Mouse (Mus musculus) gastrocnemius, postnatal 10 days (tissue): ENCODE measurements at regions not wholly inside any gene's neighbourhood (a gene's known extent, or its start where the extent isn't known, plus 50 kb on each side); places are given as distances from the start of the nearest gene placed in this dataset.

Source experiments
- DNase-seq: peaks from one replicate; pipeline ENCODE4 v3.0.0; 2021; ENCODE audit warnings: mixed read lengths

GRCm38 (mm10) chr11:44156490-44157345 lies 243.1 kb upstream of the Il12b start:
- no peak for DNase-seq

- no peak for DNase-seq
Measured at GRCm38 (mm10) chr11:44158236-44158635, 241.6 kb upstream of the Il12b start.

- DNase-seq = no peak
Measured at GRCm38 (mm10) chr11:44161734-44162418, 238.0 kb upstream of the Il12b start.

- DNase-seq = no peak
Measured at GRCm38 (mm10) chr11:44163049-44163448, 236.8 kb upstream of the Il12b start.

- no peak for DNase-seq
Measured at GRCm38 (mm10) chr11:44163748-44164147, 236.1 kb upstream of the Il12b start.

- no peak for DNase-seq
Measured at GRCm38 (mm10) chr11:44164186-44164585, 235.7 kb upstream of the Il12b start.

- no peak for DNase-seq
Measured at GRCm38 (mm10) chr11:44167724-44168500, 232.0 kb upstream of the Il12b start.

GRCm38 (mm10) chr11:44172478-44172877 lies 227.4 kb upstream of the Il12b start:
- no peak for DNase-seq

- DNase-seq = no peak
Measured at GRCm38 (mm10) chr11:44173196-44173595, 226.7 kb upstream of the Il12b start.

GRCm38 (mm10) chr11:44174548-44174947 lies 225.3 kb upstream of the Il12b start:
- DNase-seq = no peak

- no peak for DNase-seq
Measured at GRCm38 (mm10) chr11:44179711-44180110, 220.2 kb upstream of the Il12b start.

GRCm38 (mm10) chr11:44183823-44184222 lies 216.0 kb upstream of the Il12b start:
- no peak for DNase-seq

- DNase-seq = no peak
Measured at GRCm38 (mm10) chr11:44185218-44185890, 214.5 kb upstream of the Il12b start.

GRCm38 (mm10) chr11:44188202-44188601 lies 211.7 kb upstream of the Il12b start:
- no peak for DNase-seq

GRCm38 (mm10) chr11:44193806-44194205 lies 206.1 kb upstream of the Il12b start:
- no peak for DNase-seq

GRCm38 (mm10) chr11:44202716-44203115 lies 197.1 kb upstream of the Il12b start:
- DNase-seq = no peak

- no peak for DNase-seq
Measured at GRCm38 (mm10) chr11:44204384-44204783, 195.5 kb upstream of the Il12b start.

- DNase-seq = no peak
Measured at GRCm38 (mm10) chr11:44206866-44207265, 193.0 kb upstream of the Il12b start.

GRCm38 (mm10) chr11:44211871-44212441 lies 187.9 kb upstream of the Il12b start:
- DNase-seq = peak; percentile 41

- DNase-seq = no peak
Measured at GRCm38 (mm10) chr11:44214095-44214494, 185.8 kb upstream of the Il12b start.

GRCm38 (mm10) chr11:44216346-44216745 lies 183.5 kb upstream of the Il12b start:
- DNase-seq = no peak

GRCm38 (mm10) chr11:44219971-44220370 lies 179.9 kb upstream of the Il12b start:
- DNase-seq = no peak
